Mouse (Mus musculus) telencephalon, adult 2 months (tissue): ENCODE measurements around the gene Rnf135.
"Not testable (repeated sequence)": the region's sequence is repeated elsewhere in the genome, so short reads cannot be mapped to it uniquely, and the experiment has no call there.

Source experiments
- DNase-seq: peaks from one replicate; pipeline ENCODE4 v3.0.0-alpha.2; 2011; ENCODE audit warnings: low read depth, low spot score

Rnf135 gene

GRCm38 (mm10) chr11:80163362-80164116 is 20.1 kb upstream of the Rnf135 start:
- DNase-seq, result no peak

GRCm38 (mm10) chr11:80164224-80164623 is 19.4 kb upstream of the Rnf135 start:
- no peak for DNase-seq

GRCm38 (mm10) chr11:80168121-80168520 is 15.5 kb upstream of the Rnf135 start:
- DNase-seq, result no peak

GRCm38 (mm10) chr11:80168611-80169249 is 14.9 kb upstream of the Rnf135 start:
- no peak for DNase-seq

- no peak for DNase-seq
These were observed 14.0 kb upstream of the Rnf135 start for GRCm38 (mm10) chr11:80169629-80170028.

GRCm38 (mm10) chr11:80170351-80170750 is 13.3 kb upstream of the Rnf135 start:
- no peak for DNase-seq

- DNase-seq, result no peak
These were observed 11.8 kb upstream of the Rnf135 start for GRCm38 (mm10) chr11:80171884-80172283.

GRCm38 (mm10) chr11:80173963-80174670 is 9.5 kb upstream of the Rnf135 start:
- DNase-seq, result no peak

GRCm38 (mm10) chr11:80176911-80177895 is 6.4 kb upstream of the Rnf135 start:
- peak; percentile 33 for DNase-seq

GRCm38 (mm10) chr11:80178316-80178715 is 5.3 kb upstream of the Rnf135 start:
- no peak for DNase-seq

- no peak for DNase-seq
These were observed 2.5 kb upstream of the Rnf135 start for GRCm38 (mm10) chr11:80181021-80181749.

GRCm38 (mm10) chr11:80183054-80183704 is 472 bp upstream of the Rnf135 start:
- DNase-seq, result not testable (repeated sequence)

- no peak for DNase-seq
These were observed 950 bp downstream of the Rnf135 start for GRCm38 (mm10) chr11:80184531-80185071.

- not testable (repeated sequence) for DNase-seq
These were observed 1.9 kb downstream of the Rnf135 start for GRCm38 (mm10) chr11:80185441-80185976.

GRCm38 (mm10) chr11:80190280-80190679 is 6.6 kb downstream of the Rnf135 start:
- no peak for DNase-seq

- no peak for DNase-seq
These were observed 10.2 kb downstream of the Rnf135 start for GRCm38 (mm10) chr11:80193827-80194226.

GRCm38 (mm10) chr11:80196351-80196750 is 12.7 kb downstream of the Rnf135 start:
- DNase-seq, result no peak

- DNase-seq, result no peak
These were observed 15.7 kb downstream of the Rnf135 start for GRCm38 (mm10) chr11:80199316-80199715.

- DNase-seq, result no peak
These were observed 16.1 kb downstream of the Rnf135 start for GRCm38 (mm10) chr11:80199773-80200172.

GRCm38 (mm10) chr11:80200326-80200725 is 16.7 kb downstream of the Rnf135 start:
- no peak for DNase-seq
